Mouse (Mus musculus) liver, embryonic 14.5 days (tissue): ENCODE data around the gene Polr2c. TPM values are rescaled to one million over a fixed set of nuclear protein-coding genes. Genes with fewer than 3 reads are reported as not detected.
A peak's percentile ranks its signal among the peaks of the same experiment; 100 is the strongest.

Experiments
- ATAC-seq: fragments of 200-750 bp; cut with Nextera tagmentation; 2 replicates; pipeline ENCODE4 v1.8.0; 2017; ENCODE audit warnings: moderate number of reproducible peaks, mild to moderate bottlenecking, moderate library complexity; ENCODE audit not compliant: insufficient read depth
- DNase-seq, 3 experiments: peaks; one replicate each; pipeline ENCODE4 v3.0.0-alpha.2; 2012 to 2013; ENCODE audit warnings: low read depth in 3 of 3, low spot score in 3 of 3
- H3K27ac ChIP-seq: fragments of 300-500 bp; sonication (generic); 2 replicates; pipeline ENCODE4 v1.5.1; 2014; ENCODE audit warnings: moderate library complexity, mild to moderate bottlenecking, control low read depth, inconsistent platforms
- H3K27me3 ChIP-seq: fragments of 300-500 bp; sonication (generic); 2 replicates; pipeline ENCODE4 v1.6.1; 2014; ENCODE audit warnings: mild to moderate bottlenecking, low read length, moderate library complexity; ENCODE audit not compliant: control insufficient read depth, insufficient read depth
- H3K36me3 ChIP-seq: fragments of 300-500 bp; sonication (generic); replicated peaks from 2 replicates; pipeline ENCODE4 v1.6.1; 2014; ENCODE audit warnings: low read depth; ENCODE audit not compliant: control insufficient read depth, insufficient read depth
- H3K4me1 ChIP-seq, 2 experiments: fragments of 200-500 bp in 1 of 2; fragments of 300-500 bp in 1 of 2; sonication (generic) in 1 of 2; replicated peaks; 2 replicates each; pipeline ENCODE4 v1.6.1; 2012 to 2014; ENCODE audit warnings: antibody characterized with exemption in 1 of 2, inconsistent platforms in 1 of 2, low read length in 1 of 2; ENCODE audit not compliant: control insufficient read depth in 2 of 2, insufficient read depth in 2 of 2
- H3K4me2 ChIP-seq: fragments of 300-500 bp; sonication (generic); 2 replicates; pipeline ENCODE4 v1.6.1; 2014; ENCODE audit warnings: low read depth, mild to moderate bottlenecking, control low read depth, moderate library complexity
- H3K4me3 ChIP-seq, 2 experiments: fragments of 200-500 bp in 1 of 2; fragments of 300-500 bp in 1 of 2; sonication (generic) in 1 of 2; 2 replicates each; pipeline ENCODE4 v1.5.1; 2012 to 2014; ENCODE audit warnings: low read depth in 2 of 2, low read length in 2 of 2, mild to moderate bottlenecking in 2 of 2, control low read depth in 1 of 2, inconsistent platforms in 1 of 2, moderate library complexity in 1 of 2; ENCODE audit not compliant: insufficient read depth in 1 of 2
- H3K9ac ChIP-seq: fragments of 300-500 bp; sonication (generic); replicated peaks from 2 replicates; pipeline ENCODE4 v1.6.1; 2014; ENCODE audit warnings: mild to moderate bottlenecking, control low read depth, moderate library complexity
- H3K9me3 ChIP-seq: fragments of 300-500 bp; sonication (generic); 2 replicates; pipeline ENCODE4 v1.6.1; 2016; ENCODE audit warnings: low read length, mixed read lengths; ENCODE audit not compliant: control insufficient read depth
- CTCF ChIP-seq: IDR thresholded peaks from 2 replicates; pipeline ENCODE4 v1.5.1; 2016; ENCODE audit warnings: antibody characterized with exemption, low read depth, control low read depth
- EP300 ChIP-seq: IDR thresholded peaks from 2 replicates; pipeline ENCODE4 v1.6.1; 2016; ENCODE audit warnings: antibody characterized with exemption, low read depth
- WGBS: fragments of 180-500 bp; shearing (Covaris S2); extraction: QIAGEN DNeasy Blood & Tissue Kit; methylation state at CpG from one replicate; pipeline ENCODE4 v1.1.7; 2014; ENCODE audit not compliant: insufficient replicate concordance; 5-methylcytosine and 5-hydroxymethylcytosine counted together
- polyA plus RNA-seq, 2 experiments: library from polyadenylated mRNA; depleted of rRNA in 1 of 2; stranded (reverse) in 1 of 2; unstranded in 1 of 2; fragments of >200 nt; fragmentation: Nextera tagmentation in 1 of 2; extraction: Ambion mirVana in 1 of 2; gene quantifications; 2 replicates each; pipeline versions ENCODE4 v1.2.1 to v1.2.3; 2012 to 2014

The Polr2c gene
- polyA plus RNA-seq, 2 experiments: 51.6 to 73.5 TPM

DNA sequence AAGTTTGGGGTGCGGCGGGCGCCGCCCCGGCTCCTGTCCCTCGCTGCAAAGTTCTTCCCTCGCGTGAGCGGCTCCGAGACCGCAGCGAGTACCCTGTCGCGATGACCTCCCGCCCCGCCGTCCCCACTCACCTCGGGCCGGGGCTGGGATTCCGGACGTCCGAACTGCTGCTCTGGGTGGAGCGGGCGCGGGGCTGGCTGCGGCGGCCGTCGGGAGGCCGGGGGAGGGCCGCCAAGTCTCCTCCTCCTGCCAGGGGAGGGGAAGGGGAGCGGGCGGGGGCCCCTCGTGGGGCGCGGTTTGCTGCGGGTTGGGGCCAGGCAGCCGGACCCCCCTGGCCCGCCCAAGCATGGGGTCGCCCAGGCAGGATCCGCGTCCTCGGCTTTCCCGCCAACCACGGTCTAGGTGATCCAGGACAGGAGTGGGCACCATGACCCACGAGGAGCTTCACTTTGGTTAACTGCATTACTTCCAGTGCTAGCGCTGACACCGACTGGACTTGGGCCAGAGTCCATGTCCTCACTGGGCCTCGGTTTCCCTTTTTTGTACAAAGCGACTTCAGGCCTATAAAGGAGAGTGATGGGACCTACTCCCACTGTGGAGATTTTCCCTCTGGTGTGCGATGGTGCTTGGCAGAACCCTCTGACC is 60.7 kb downstream of the Polr2c start, which contains the start of gene Ccdc102a:
Gene Ccdc102a, minus strand, starts transcription at position 248 of the 645 bp plus-strand sequence.
- peak within 1 kb of the TSS; percentile 62 to 76 for H3K4me3 ChIP-seq
- no peaks in the 10 kb centered on the region for H3K9me3 ChIP-seq
- H3K9ac ChIP-seq: peak within 1 kb of the TSS; percentile 72
- TF ChIP-seq EP300 (no peak), CTCF (no peak)
- peak within 1 kb of the TSS; percentile 95 for H3K4me2 ChIP-seq
- peaks cover 15 to 32% of the 10 kb centered on the region in 2 experiments for H3K4me1 ChIP-seq
- DNase-seq (no peak), ATAC-seq (peak; percentile 45)
- H3K27ac ChIP-seq: no peak within 1 kb of the TSS
- 3% methylated on average over 45 of the region's 51 CpGs for WGBS
- H3K36me3 ChIP-seq: no peaks in the 10 kb centered on the region
- H3K27me3 ChIP-seq: peaks cover 3% of the 10 kb centered on the region; the same call in 1 of the 2 replicates

DNA sequence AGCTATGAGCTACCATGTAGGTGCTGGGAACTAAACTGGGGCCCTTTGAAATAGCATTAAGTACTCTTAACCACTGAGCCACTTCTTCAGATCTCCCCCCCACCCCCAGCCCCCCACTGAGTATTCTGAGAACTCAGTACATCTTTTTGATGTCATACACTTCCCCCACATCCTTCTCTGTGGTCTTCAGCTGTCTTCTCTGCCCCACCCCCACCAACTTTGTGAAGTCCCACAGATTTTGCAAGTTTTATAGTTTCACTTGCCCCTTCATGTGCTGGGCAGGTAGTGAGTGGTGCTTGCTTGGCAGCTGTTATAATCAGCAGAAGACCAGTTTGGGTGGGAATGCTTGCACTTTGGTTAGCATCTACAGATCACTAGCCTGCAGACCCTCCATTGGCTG is 62.0 kb downstream of the Polr2c start:
- H3K4me1 ChIP-seq: peaks cover 16 to 39% of the 10 kb centered on the region in 2 experiments

DNA sequence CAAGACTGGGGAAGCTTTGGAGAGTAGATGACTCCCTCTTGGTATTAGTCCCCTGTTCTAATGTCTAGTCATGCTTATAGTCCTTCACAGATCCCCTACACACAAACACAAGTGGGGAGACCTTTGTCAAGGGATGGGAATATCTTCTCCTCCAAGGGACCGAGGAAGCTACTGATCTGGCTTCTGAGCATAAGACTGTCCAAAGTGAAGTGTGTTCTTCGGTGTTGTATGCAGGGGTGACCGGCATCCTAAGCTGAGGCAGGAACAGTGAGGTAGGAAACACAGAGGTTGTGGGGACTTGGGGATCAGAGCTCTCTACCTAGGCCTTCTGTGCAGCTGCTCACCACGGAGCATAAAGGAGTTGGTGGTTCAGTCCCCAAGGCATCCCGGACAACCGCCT is 64.9 kb downstream of the Polr2c start:
- Histone ChIP-seq H3K27me3 (no peaks in the 10 kb centered on the region; the same call in 1 of the 2 replicates), H3K9ac (no peak overlapping the region), H3K36me3 (no peaks in the 10 kb centered on the region), H3K4me1 (peaks cover 15 to 28% of the 10 kb centered on the region in 2 experiments), H3K4me3 (no peak overlapping the region), H3K9me3 (no peaks in the 10 kb centered on the region), H3K27ac (peak overlapping the region; percentile 34), H3K4me2 (no peak overlapping the region; the same call in 1 of the 2 replicates)
- no peak for TF ChIP-seq CTCF
- no peak for TF ChIP-seq EP300
- no peak for DNase-seq
- no peak for ATAC-seq
- WGBS: 36% methylated on average over 6 of the region's 6 CpGs

More for the DNA sequence above, 62.0 kb downstream of the Polr2c start:
- Histone ChIP-seq H3K9ac (no peak overlapping the region), H3K27ac (no peak overlapping the region), H3K9me3 (no peaks in the 10 kb centered on the region), H3K4me3 (no peak overlapping the region), H3K27me3 (no peaks in the 10 kb centered on the region; the same call in 1 of the 2 replicates), H3K4me2 (no peak overlapping the region), H3K36me3 (no peaks in the 10 kb centered on the region)
- DNase-seq (no peak), ATAC-seq (no peak)
- TF ChIP-seq CTCF: no peak
- TF ChIP-seq EP300: no peak

DNA sequence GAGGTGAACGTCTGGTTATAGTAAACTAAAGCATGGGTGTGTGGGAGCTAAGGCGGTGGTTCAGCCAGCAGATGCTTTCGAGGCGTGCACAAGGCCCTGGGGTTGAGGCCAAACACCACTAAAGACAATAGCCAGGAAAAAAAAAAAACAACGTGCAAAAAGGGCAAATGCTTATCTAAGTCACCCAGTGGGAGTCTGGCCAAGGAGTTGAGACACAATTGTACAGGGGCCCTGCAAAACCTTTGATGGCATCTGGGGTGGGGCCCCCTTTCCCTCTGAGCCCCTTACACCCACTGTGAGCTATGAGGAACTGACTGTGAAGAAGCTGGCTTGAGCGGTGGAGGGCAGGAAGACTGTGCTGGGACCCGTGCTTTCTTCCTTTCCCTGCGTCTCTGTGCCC is 65.4 kb downstream of the Polr2c start:
- Histone ChIP-seq H3K4me1 (peaks cover 14 to 27% of the 10 kb centered on the region in 2 experiments), H3K27me3 (no peaks in the 10 kb centered on the region; the same call in 1 of the 2 replicates), H3K4me2 (peak overlapping the region; percentile 45), H3K27ac (peak overlapping the region; percentile 34), H3K9me3 (no peaks in the 10 kb centered on the region), H3K36me3 (no peaks in the 10 kb centered on the region), H3K9ac (no peak overlapping the region), H3K4me3 (no peak overlapping the region)
- DNase-seq (no peak), ATAC-seq (peak; percentile 76)
- TF ChIP-seq EP300: peak; percentile 37
- no peak for TF ChIP-seq CTCF
- WGBS: 1% methylated on average over 8 of the region's 8 CpGs

Other genes with a start within 250 kb of the Polr2c start
- 18.2 and 18.6 TPM in 2 replicates for gene Arl2bp, start 190.8 kb upstream of the Polr2c start, polyA plus RNA-seq (2012; rRNA removed)
- 11.2 and 12.8 TPM in 2 replicates for gene Arl2bp, start 190.8 kb upstream of the Polr2c start, polyA plus RNA-seq (2014; fragmentation: Nextera tagmentation; extraction: Ambion mirVana)
- 0.36 and 0.52 TPM in 2 replicates for gene Pllp, start 161.2 kb upstream of the Polr2c start, polyA plus RNA-seq (2012; rRNA removed)
- 0.85 TPM in 2 replicates for gene Pllp, start 161.2 kb upstream of the Polr2c start, polyA plus RNA-seq (2014; fragmentation: Nextera tagmentation; extraction: Ambion mirVana)
- gene Ccl22, start 111.9 kb upstream of the Polr2c start, polyA plus RNA-seq (2012; rRNA removed): 0.17 and 0.19 TPM in 2 replicates
- gene Ccl22, start 111.9 kb upstream of the Polr2c start, polyA plus RNA-seq (2014; fragmentation: Nextera tagmentation; extraction: Ambion mirVana): 0.22 and 0.45 TPM in 2 replicates
- 0.11 and 0.12 TPM in 2 replicates for gene Cx3cl1, start 85.4 kb upstream of the Polr2c start, polyA plus RNA-seq (2012; rRNA removed)
- 0.33 and 0.34 TPM in 2 replicates for gene Cx3cl1, start 85.4 kb upstream of the Polr2c start, polyA plus RNA-seq (2014; fragmentation: Nextera tagmentation; extraction: Ambion mirVana)
- 0.11 and 0.34 TPM in 2 replicates for gene Ccl17, start 47.0 kb upstream of the Polr2c start, polyA plus RNA-seq (2012; rRNA removed)
- gene Ccl17, start 47.0 kb upstream of the Polr2c start, polyA plus RNA-seq (2014; fragmentation: Nextera tagmentation; extraction: Ambion mirVana): not detected in 2 replicates
- 38.5 and 39.8 TPM in 2 replicates for gene Coq9, start 19.1 kb upstream of the Polr2c start, polyA plus RNA-seq (2012; rRNA removed)
- gene Coq9, start 19.1 kb upstream of the Polr2c start, polyA plus RNA-seq (2014; fragmentation: Nextera tagmentation; extraction: Ambion mirVana): 44.3 and 48.9 TPM in 2 replicates
- 20.4 and 23.7 TPM in 2 replicates for gene Ciapin1, start 19.1 kb upstream of the Polr2c start, polyA plus RNA-seq (2012; rRNA removed)
- 38.4 and 46.3 TPM in 2 replicates for gene Ciapin1, start 19.1 kb upstream of the Polr2c start, polyA plus RNA-seq (2014; fragmentation: Nextera tagmentation; extraction: Ambion mirVana)
- gene Dok4, start 18.9 kb downstream of the Polr2c start, polyA plus RNA-seq (2012; rRNA removed): 10.3 and 11.1 TPM in 2 replicates
- 7.2 and 9.6 TPM in 2 replicates for gene Dok4, start 18.9 kb downstream of the Polr2c start, polyA plus RNA-seq (2014; fragmentation: Nextera tagmentation; extraction: Ambion mirVana)
- 2.2 and 2.6 TPM in 2 replicates for gene Ccdc102a, start 60.6 kb downstream of the Polr2c start, polyA plus RNA-seq (2012; rRNA removed)
- 2.7 and 2.8 TPM in 2 replicates for gene Ccdc102a, start 60.6 kb downstream of the Polr2c start, polyA plus RNA-seq (2014; fragmentation: Nextera tagmentation; extraction: Ambion mirVana)
- gene Adgrg5, start 66.2 kb downstream of the Polr2c start, polyA plus RNA-seq (2012; rRNA removed): 0.45 and 0.54 TPM in 2 replicates
- 0.14 and 0.67 TPM in 2 replicates for gene Adgrg5, start 66.2 kb downstream of the Polr2c start, polyA plus RNA-seq (2014; fragmentation: Nextera tagmentation; extraction: Ambion mirVana)
- 46.8 and 55.8 TPM in 2 replicates for gene Adgrg1, start 117.3 kb downstream of the Polr2c start, polyA plus RNA-seq (2012; rRNA removed)
- gene Adgrg1, start 117.3 kb downstream of the Polr2c start, polyA plus RNA-seq (2014; fragmentation: Nextera tagmentation; extraction: Ambion mirVana): 41.1 and 59.5 TPM in 2 replicates
- gene Adgrg3, start 160.2 kb downstream of the Polr2c start, polyA plus RNA-seq (2012; rRNA removed): 8.3 and 9.6 TPM in 2 replicates
- 4.9 and 5.8 TPM in 2 replicates for gene Adgrg3, start 160.2 kb downstream of the Polr2c start, polyA plus RNA-seq (2014; fragmentation: Nextera tagmentation; extraction: Ambion mirVana)
- gene Drc7, start 197.7 kb downstream of the Polr2c start, polyA plus RNA-seq (2012; rRNA removed): 0.19 and 0.21 TPM in 2 replicates
- 0.15 and 0.33 TPM in 2 replicates for gene Drc7, start 197.7 kb downstream of the Polr2c start, polyA plus RNA-seq (2014; fragmentation: Nextera tagmentation; extraction: Ambion mirVana)
- gene Katnb1, start 223.7 kb downstream of the Polr2c start, polyA plus RNA-seq (2012; rRNA removed): 7.4 and 8.4 TPM in 2 replicates
- 8.0 and 10.1 TPM in 2 replicates for gene Katnb1, start 223.7 kb downstream of the Polr2c start, polyA plus RNA-seq (2014; fragmentation: Nextera tagmentation; extraction: Ambion mirVana)